ENCODE assay signal across 22 mouse cellular contexts in genomic region chr17:23965805-23966425, GRCm38 (mm10). TPM values are rescaled to one million over a fixed set of nuclear protein-coding genes. Genes with fewer than 3 reads are reported as not detected.
A peak's percentile ranks its signal among the peaks of the same experiment; 100 is the strongest.
DNase-seq lines count a peak whose midpoint lies in the region; ATAC-seq lines count a peak whose summit lies in the region.
"Had no signal": no experiment of that assay in that cellular context is flagged by ENCODE, and none has a peak within 500 bp of the region (broad histone marks: within the 10 kb centered on the region; RNA-seq: fewer than 3 reads in every experiment).

No protein-coding gene starts in this region.

- no peaks in the 10 kb centered on the region for H3K36me3 ChIP-seq in midbrain, embryonic 11.5 days (ENCODE audit: control insufficient read depth, insufficient read depth, low read length)
- no peaks in the 10 kb centered on the region for H3K36me3 ChIP-seq in midbrain, embryonic 10.5 days
- H3K36me3 ChIP-seq in hindbrain, embryonic 14.5 days (replicated peaks; ENCODE audit: control insufficient read depth, insufficient read depth): no peaks in the 10 kb centered on the region
- H3K36me3 ChIP-seq: heart, embryonic 12.5 days; hindbrain, embryonic 10.5 days; limb, embryonic 12.5 days had no signal

- no peaks in the 10 kb centered on the region for H3K9me3 ChIP-seq in midbrain, embryonic 11.5 days (ENCODE audit: control insufficient read depth, low read length)
- H3K9me3 ChIP-seq in midbrain, embryonic 10.5 days (replicated peaks): no peaks in the 10 kb centered on the region
- H3K9me3 ChIP-seq in hindbrain, embryonic 14.5 days (ENCODE audit: control insufficient read depth, low read length): no peaks in the 10 kb centered on the region
- H3K9me3 ChIP-seq: heart, embryonic 12.5 days; hindbrain, embryonic 10.5 days; limb, embryonic 12.5 days had no signal

- no peak for ATAC-seq in midbrain, embryonic 11.5 days (ENCODE audit: low FRiP score)
- ATAC-seq in hindbrain, embryonic 14.5 days (ENCODE audit: low FRiP score): no peak

- H3K4me1 ChIP-seq in midbrain, embryonic 11.5 days (ENCODE audit: control insufficient read depth, insufficient read depth, low read length): no peaks in the 10 kb centered on the region
- peaks cover 8% of the 10 kb centered on the region for H3K4me1 ChIP-seq in midbrain, embryonic 10.5 days
- H3K4me1 ChIP-seq in hindbrain, embryonic 14.5 days (replicated peaks; ENCODE audit: control insufficient read depth, insufficient read depth, low read length): no peaks in the 10 kb centered on the region
- H3K4me1 ChIP-seq: heart, embryonic 12.5 days; limb, embryonic 12.5 days had no signal

- H3K9ac ChIP-seq in midbrain, embryonic 11.5 days (ENCODE audit: low read length): no peak overlapping the region
- H3K9ac ChIP-seq in hindbrain, embryonic 14.5 days: no peak overlapping the region
- H3K9ac ChIP-seq: heart, embryonic 12.5 days; limb, embryonic 12.5 days had no signal

- H3K27me3 ChIP-seq in midbrain, embryonic 11.5 days (ENCODE audit: control insufficient read depth, insufficient read depth, low read length): no peaks in the 10 kb centered on the region
- H3K27me3 ChIP-seq in midbrain, embryonic 10.5 days (ENCODE audit: low read depth, poor library complexity, severe bottlenecking): no peaks in the 10 kb centered on the region
- no peaks in the 10 kb centered on the region for H3K27me3 ChIP-seq in hindbrain, embryonic 14.5 days (ENCODE audit: control insufficient read depth, insufficient read depth, low read length)
- H3K27me3 ChIP-seq: heart, embryonic 12.5 days; limb, embryonic 12.5 days had no signal

- DNase-seq in cerebellum, adult 11 months: peak; percentile 24
- no peak for DNase-seq in cerebellum, postnatal 4 days (ENCODE audit: low spot score in 2 of 2)
- peak; percentile 35 for DNase-seq in midbrain, embryonic 11.5 days (ENCODE audit: low spot score, missing footprints)
- no peak for DNase-seq in midbrain, embryonic 10.5 days (ENCODE audit: low spot score)
- DNase-seq in cerebellum, postnatal 10 days: peak; percentile 31 to 34
- peak; percentile 17 to 21 for DNase-seq in layer of hippocampus, postnatal 10 days (ENCODE audit: low spot score in 2 of 2)
- DNase-seq in kidney, adult 18-20 months: no peak
- no peak for DNase-seq in hindbrain, embryonic 14.5 days (ENCODE audit: low spot score)
- DNase-seq: adrenal gland, postnatal 10 days; gastrocnemius, postnatal 36 days; right cerebral cortex, adult 18-20 months; spleen, adult 18-20 months had no signal

- H3K27ac ChIP-seq in midbrain, embryonic 11.5 days (ENCODE audit: low read depth, low read length): no peak overlapping the region
- H3K27ac ChIP-seq in midbrain, embryonic 10.5 days (replicated peaks): no peak overlapping the region
- no peak overlapping the region for H3K27ac ChIP-seq in hindbrain, embryonic 14.5 days
- H3K27ac ChIP-seq: hindbrain, embryonic 10.5 days; limb, embryonic 12.5 days had no signal

- WGBS in midbrain, embryonic 11.5 days: 36% methylated on average over 6 of the region's 6 CpGs
- WGBS in midbrain, embryonic 10.5 days: 45% methylated on average over 6 of the region's 6 CpGs
- WGBS in hindbrain, embryonic 14.5 days: 22% methylated on average over 6 of the region's 6 CpGs

- H3K4me3 ChIP-seq in midbrain, embryonic 11.5 days (ENCODE audit: low read depth, low read length): no peak overlapping the region
- H3K4me3 ChIP-seq in midbrain, embryonic 10.5 days: no peak overlapping the region
- H3K4me3 ChIP-seq in hindbrain, embryonic 14.5 days (replicated peaks; ENCODE audit: low read length): no peak overlapping the region
- H3K4me3 ChIP-seq: heart, embryonic 12.5 days; hindbrain, embryonic 10.5 days; limb, embryonic 12.5 days had no signal

- H3K4me2 ChIP-seq in midbrain, embryonic 11.5 days: no peak overlapping the region
- no peak overlapping the region for H3K4me2 ChIP-seq in hindbrain, embryonic 14.5 days (replicated peaks)
- H3K4me2 ChIP-seq: heart, embryonic 12.5 days; limb, embryonic 12.5 days had no signal

RNA-seq across cellular contexts. Expression of gene Sbpl, which starts 10.8 kb away (rescaled TPM):
- polyA plus RNA-seq in midbrain, embryonic 11.5 days (2014; fragmentation: Nextera tagmentation; extraction: Ambion mirVana): not detected in 2 replicates
- not detected in 2 replicates for polyA plus RNA-seq in midbrain, embryonic 10.5 days (2016; fragmentation: Nextera tagmentation; extraction: Ambion mirVana)
- not detected for total RNA-seq in layer of hippocampus, postnatal 10 days (2021)
- not detected in 2 replicates for polyA plus RNA-seq in hindbrain, embryonic 14.5 days (2014; fragmentation: Nextera tagmentation; extraction: Ambion mirVana)
- total RNA-seq: adrenal gland, postnatal 10 days; gastrocnemius, postnatal 36 days; monocyte, adult 5-6 weeks had no signal
- polyA plus RNA-seq: embryonic facial prominence, embryonic 14.5 days; heart, embryonic 12.5 days; hindbrain, embryonic 10.5 days; kidney, embryonic 14.5 days; limb, embryonic 12.5 days; liver, embryonic 16.5 days; macrophage; neural tube, embryonic 14.5 days; urinary bladder, adult 2 months had no signal

RNA-seq across cellular contexts. Expression of gene Prss30, which starts 14.5 kb away (rescaled TPM):
- not detected in 2 replicates for polyA plus RNA-seq in midbrain, embryonic 11.5 days (2014; fragmentation: Nextera tagmentation; extraction: Ambion mirVana)
- polyA plus RNA-seq in midbrain, embryonic 10.5 days (2016; fragmentation: Nextera tagmentation; extraction: Ambion mirVana): not detected in 2 replicates
- total RNA-seq in layer of hippocampus, postnatal 10 days (2021): under 1 TPM in 1 of 2 experiments, not detected in 1; 0.45 TPM
- polyA plus RNA-seq in hindbrain, embryonic 14.5 days (2014; fragmentation: Nextera tagmentation; extraction: Ambion mirVana): not detected in 2 replicates
- total RNA-seq: gastrocnemius, postnatal 36 days had no signal
- polyA plus RNA-seq: embryonic facial prominence, embryonic 14.5 days; heart, embryonic 12.5 days; hindbrain, embryonic 10.5 days; limb, embryonic 12.5 days had no signal

RNA-seq across cellular contexts. Expression of gene Sbp, which starts 24.4 kb away (rescaled TPM):
- polyA plus RNA-seq in midbrain, embryonic 11.5 days (2014; fragmentation: Nextera tagmentation; extraction: Ambion mirVana): not detected in 2 replicates
- not detected in 2 replicates for polyA plus RNA-seq in midbrain, embryonic 10.5 days (2016; fragmentation: Nextera tagmentation; extraction: Ambion mirVana)
- total RNA-seq in layer of hippocampus, postnatal 10 days (2021): not detected
- not detected in 2 replicates for polyA plus RNA-seq in hindbrain, embryonic 14.5 days (2014; fragmentation: Nextera tagmentation; extraction: Ambion mirVana)
- total RNA-seq: adrenal gland, postnatal 10 days; gastrocnemius, postnatal 36 days; monocyte, adult 5-6 weeks had no signal
- polyA plus RNA-seq: embryonic facial prominence, embryonic 14.5 days; heart, embryonic 12.5 days; hindbrain, embryonic 10.5 days; kidney, embryonic 14.5 days; limb, embryonic 12.5 days; liver, embryonic 16.5 days; macrophage; neural tube, embryonic 14.5 days; urinary bladder, adult 2 months had no signal

RNA-seq across cellular contexts. Expression of gene Prss22, which starts 32.0 kb away (rescaled TPM):
- polyA plus RNA-seq in midbrain, embryonic 11.5 days (2014; fragmentation: Nextera tagmentation; extraction: Ambion mirVana): 0.19 TPM in 1 of 2 replicates, not detected in the other
- polyA plus RNA-seq in midbrain, embryonic 10.5 days (2016; fragmentation: Nextera tagmentation; extraction: Ambion mirVana): 0.26 TPM in 2 replicates
- not detected for total RNA-seq in layer of hippocampus, postnatal 10 days (2021)
- not detected in 2 replicates for polyA plus RNA-seq in hindbrain, embryonic 14.5 days (2014; fragmentation: Nextera tagmentation; extraction: Ambion mirVana)
- total RNA-seq: adrenal gland, postnatal 10 days; gastrocnemius, postnatal 36 days; monocyte, adult 5-6 weeks had no signal
- polyA plus RNA-seq: liver, embryonic 16.5 days; macrophage; neural tube, embryonic 14.5 days had no signal

RNA-seq across cellular contexts. Expression of gene Dcpp3, which starts 48.7 kb away (rescaled TPM):
- polyA plus RNA-seq in midbrain, embryonic 11.5 days (2014; fragmentation: Nextera tagmentation; extraction: Ambion mirVana): not detected in 2 replicates
- not detected in 2 replicates for polyA plus RNA-seq in midbrain, embryonic 10.5 days (2016; fragmentation: Nextera tagmentation; extraction: Ambion mirVana)
- total RNA-seq in layer of hippocampus, postnatal 10 days (2021): not detected
- not detected in 2 replicates for polyA plus RNA-seq in hindbrain, embryonic 14.5 days (2014; fragmentation: Nextera tagmentation; extraction: Ambion mirVana)
- total RNA-seq: adrenal gland, postnatal 10 days; gastrocnemius, postnatal 36 days; monocyte, adult 5-6 weeks had no signal
- polyA plus RNA-seq: heart, embryonic 12.5 days; hindbrain, embryonic 10.5 days; kidney, embryonic 14.5 days; limb, embryonic 12.5 days; liver, embryonic 16.5 days; macrophage; neural tube, embryonic 14.5 days; urinary bladder, adult 2 months had no signal

Comparison
In these comparisons a context has a peak if more than half of its experiments do, and no peak if none do; other contexts are left out.
1. DNase-seq: peak in cerebellum, adult 11 months (single experiment), midbrain, embryonic 11.5 days (single experiment), cerebellum, postnatal 10 days (2 of 2) and layer of hippocampus, postnatal 10 days (2 of 2); none in cerebellum, postnatal 4 days (0 of 2), midbrain, embryonic 10.5 days (single experiment), kidney, adult 18-20 months (single experiment) and hindbrain, embryonic 14.5 days (single experiment).